Mouse (Mus musculus) G1E (cell line): ENCODE data around the gene Sugp2.

Experiments used
- CTCF ChIP-seq: IDR thresholded peaks from 2 replicates; pipeline ENCODE4 v1.5.1; 2012; ENCODE audit warnings: low read depth, low read length, inconsistent platforms, mixed read lengths
- GATA1 ChIP-seq: IDR thresholded peaks from 2 replicates; pipeline ENCODE4 v1.6.1; 2012; ENCODE audit warnings: borderline replicate concordance, low read length, inconsistent platforms, mixed read lengths
- GATA2 ChIP-seq: IDR thresholded peaks from 2 replicates; pipeline ENCODE4 v1.6.1; 2012; ENCODE audit warnings: low read depth, low read length, inconsistent platforms, borderline replicate concordance
- POLR2AphosphoS5 ChIP-seq: IDR thresholded peaks from 2 replicates; pipeline ENCODE4 v1.6.1; 2012; ENCODE audit warnings: low read depth, low read length, inconsistent platforms; ENCODE audit not compliant: insufficient replicate concordance

DNA sequence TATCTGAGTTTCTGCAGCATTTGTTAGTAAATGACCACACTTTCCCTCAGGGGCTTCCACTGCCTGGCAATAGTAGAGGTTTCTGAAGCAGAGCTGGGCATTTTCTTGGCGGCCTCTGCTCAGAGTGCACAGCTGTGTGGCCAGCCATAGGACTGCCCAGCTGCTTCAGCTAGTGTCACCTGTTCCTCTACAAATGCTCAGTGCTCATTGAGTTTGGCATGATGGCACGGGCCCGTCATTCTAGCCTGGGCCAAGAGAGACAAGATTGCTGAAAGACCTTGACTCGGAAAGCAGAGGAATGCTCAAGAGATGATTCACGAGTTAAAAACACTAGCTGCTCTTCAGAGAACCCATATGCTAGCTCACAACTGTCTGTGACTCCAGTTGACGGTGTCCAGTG is 12.6 kb downstream of the Sugp2 start:
- no peak for TF ChIP-seq CTCF
- no peak for TF ChIP-seq POLR2AphosphoS5
- no peak for TF ChIP-seq GATA1
- TF ChIP-seq GATA2 = no peak
